Mouse (Mus musculus) B cell, adult 2 months (primary cell): ENCODE results near the gene Psmg4.

Source experiments
- DNase-seq, 2 experiments: peaks; one replicate each; pipeline ENCODE4 v3.0.0; 2022

Gene Psmg4

DNA sequence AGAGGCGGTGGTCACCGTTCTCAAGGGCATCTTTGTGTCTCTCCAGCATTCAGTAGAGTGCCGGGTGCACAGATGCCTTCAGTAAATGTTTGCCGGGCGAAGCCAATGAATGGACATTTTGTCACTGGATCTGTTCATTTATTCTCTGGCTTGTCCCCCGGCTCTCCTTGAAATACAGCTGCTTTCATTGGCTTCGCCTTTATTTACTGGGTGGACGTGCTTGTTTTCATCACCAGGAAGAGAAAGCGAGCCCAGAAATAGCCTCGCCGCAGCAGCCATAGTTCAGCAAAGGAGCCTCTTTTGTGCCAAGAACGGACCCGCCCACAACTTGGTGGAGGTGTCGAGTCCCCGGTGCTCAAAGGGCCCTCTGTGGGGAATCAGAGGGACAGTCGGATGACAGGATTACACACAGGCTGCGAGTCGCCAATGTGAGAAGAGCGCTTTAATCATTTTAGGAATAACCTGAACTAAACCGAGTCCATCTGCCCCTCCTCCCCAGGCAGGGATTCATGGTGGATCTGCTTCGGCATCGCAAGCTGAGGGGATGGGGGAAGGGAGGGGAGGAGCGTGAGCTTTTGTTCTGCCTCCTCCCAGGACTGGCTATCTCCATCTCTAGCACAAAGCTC is 13.9 kb upstream of the Psmg4 start:
- DNase-seq: peak; percentile 45

DNA sequence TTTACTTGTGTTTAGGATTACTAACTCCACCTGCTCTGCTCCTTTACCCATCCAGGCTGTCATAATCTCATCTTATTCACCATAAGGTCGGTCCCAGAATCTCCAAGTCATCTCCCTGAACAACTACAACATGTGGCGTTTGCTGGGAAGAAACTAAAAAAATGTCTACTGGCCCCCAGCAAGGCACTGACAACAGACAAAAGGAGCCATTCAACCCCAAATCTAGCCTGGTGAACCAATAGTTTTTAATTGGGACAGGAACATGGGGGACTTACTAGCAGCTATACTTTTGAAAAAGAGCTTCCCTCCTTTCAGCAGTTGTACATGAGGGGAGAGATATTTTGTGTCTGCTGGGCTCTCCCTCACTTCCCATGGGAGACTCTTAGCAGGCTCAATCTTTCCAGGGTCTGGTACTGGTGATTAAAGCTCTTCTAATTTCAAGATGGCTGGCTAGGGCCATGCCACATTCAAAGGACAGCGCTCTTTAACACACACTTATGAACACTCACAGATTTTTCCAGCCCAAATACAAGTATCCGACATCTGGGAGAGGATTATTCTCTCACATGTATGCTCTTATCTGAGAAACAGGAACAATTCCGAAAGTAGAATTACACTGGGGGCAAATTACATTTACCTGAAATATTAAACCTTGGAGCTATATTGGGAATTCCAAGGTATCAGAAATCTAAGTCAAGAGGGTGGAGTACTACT is 13.1 kb upstream of the Psmg4 start:
- no peak for DNase-seq

DNA sequence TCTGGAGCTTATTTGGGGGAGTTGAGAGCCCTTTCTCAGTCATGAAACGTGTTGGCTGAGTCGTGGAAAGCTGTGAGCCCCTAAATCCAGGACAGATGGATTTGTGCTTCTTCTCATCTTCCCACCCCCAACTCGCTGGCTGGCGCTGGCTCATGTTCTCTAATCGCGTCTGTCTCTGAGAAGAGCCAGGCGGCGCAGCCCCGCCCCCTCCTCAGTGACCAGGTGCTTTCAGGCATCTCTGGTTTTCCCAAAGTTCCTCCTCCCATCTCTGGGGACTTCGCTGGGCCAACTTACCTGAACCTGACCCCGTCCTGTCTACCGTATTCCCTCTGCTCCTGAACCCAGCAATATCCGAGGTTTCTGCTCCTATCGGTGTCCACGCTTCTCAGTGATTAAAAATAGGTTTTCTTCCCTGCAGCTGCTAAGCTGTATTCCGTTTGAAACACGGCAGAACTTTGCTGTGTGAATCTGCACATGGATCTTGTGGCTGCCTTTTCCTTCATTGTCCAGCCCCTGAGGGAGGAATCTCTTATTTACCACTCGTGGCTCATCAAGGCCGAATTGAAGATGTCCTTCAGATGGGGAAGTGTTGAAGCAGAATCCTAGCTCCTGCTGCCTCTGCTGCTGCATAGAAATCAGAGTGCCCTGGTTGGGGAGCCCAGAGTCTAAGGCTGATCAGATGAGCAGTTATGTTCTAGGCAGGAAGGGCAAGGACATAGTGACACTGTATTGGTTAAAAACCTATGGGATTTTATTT is 12.3 kb upstream of the Psmg4 start:
- no peak for DNase-seq

DNA sequence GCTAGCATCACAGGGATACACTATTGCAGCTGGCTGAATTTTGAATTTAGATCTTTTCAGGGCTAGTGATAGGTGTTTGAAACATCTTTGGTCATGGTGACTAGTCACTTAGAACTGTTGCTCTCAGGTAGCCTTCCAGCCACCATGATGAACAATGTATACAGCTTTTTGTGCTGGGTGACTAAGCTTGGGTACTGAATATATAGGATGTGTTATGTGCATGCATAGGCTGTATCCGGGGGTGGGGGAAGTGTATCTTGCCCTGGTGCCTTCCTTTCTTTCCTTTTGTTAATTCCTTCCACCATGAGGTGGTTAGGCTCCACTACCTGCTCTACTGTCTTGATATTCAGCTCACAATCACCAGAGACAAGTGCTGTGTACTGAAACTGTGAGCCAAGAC is 11.3 kb upstream of the Psmg4 start:
- no peak for DNase-seq

DNA sequence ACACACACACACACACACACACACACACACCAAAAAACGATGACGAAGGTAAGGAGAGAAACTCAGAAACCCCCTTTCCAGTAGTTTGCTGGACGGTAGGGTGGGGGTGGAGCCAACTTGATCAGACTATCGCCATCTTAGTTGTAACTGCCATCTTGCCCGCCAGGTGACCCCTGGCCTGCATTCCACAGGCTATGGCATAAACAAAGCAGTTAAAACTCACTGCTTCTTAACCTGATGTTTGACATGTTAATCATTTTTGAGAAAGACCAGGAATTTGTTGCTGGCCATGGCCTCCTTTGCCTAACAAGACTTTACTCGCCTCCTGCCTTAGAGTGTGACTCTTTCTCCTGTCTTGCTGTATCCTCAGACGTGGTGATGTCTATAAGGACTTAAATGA is 10.1 kb upstream of the Psmg4 start:
- DNase-seq: no peak

DNA sequence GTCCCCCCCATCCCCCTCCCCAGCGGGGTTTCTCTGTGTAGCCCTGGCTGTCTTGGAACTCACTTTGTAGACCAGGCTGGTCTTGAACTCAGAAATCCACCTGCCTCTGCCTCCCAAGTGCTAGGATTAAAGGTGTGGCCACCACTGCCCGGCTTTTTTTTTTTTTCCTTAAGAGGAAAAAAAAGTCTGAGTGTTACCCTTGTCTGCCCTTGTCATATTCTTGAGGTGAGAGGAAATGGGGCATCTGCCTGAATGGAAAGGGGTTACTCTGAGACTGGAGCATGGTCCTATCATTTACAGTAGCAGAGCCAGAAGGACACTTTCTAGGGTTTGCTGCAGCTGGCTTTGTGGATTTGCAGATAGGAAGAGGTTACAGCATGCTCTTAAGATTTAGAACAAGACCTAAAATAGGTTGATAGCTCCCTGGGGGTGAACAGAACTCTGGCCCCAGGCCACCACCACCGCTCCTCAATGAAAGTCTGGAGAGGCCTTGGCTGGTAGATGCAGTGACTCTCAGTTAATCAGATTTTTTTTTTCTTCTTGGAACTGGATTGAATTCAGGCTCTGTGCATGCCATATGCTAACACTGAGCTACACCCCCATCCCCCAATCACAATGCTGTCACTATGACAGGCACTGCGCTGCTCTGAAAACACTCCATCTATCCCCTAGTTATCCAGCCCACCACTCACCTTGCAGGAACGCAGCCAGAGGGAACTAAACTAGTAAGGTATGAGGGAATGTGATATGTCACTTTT is 9.3 kb upstream of the Psmg4 start:
- no peak for DNase-seq

DNA sequence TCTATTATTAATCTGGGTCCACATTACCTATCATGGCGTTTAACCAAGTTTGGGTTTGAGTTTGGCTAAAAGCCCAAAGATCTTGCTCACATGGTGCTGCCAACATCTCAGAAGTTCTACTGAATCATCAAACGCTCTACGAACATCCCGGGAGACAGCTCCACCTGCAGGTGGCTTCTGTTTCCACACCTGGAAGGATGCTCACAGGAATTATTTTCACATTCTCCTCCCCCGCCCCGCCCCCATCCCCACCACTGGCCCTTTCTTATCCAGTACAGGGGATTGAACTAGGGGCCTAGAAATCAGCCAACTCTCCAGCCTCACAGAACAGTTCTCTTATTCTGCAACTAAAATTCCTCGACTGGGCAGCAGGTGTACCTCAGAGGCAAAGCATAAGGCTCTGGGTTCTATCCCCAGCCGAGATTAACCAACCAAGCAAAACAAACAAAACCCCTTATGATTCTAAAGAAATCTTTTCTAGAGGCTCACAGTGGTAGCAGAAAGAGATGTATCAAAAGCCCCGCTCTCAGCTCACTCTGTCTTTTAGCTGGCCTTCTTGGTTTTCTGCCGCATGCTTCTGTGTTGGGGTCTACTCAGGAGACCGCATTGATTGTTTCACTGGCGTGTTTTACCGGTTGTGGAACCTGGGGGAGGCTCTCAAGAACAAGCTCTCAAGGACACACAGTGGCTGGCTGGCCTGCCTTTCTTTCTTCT is 8.4 kb upstream of the Psmg4 start:
- peak; percentile 73 to 81 for DNase-seq

DNA sequence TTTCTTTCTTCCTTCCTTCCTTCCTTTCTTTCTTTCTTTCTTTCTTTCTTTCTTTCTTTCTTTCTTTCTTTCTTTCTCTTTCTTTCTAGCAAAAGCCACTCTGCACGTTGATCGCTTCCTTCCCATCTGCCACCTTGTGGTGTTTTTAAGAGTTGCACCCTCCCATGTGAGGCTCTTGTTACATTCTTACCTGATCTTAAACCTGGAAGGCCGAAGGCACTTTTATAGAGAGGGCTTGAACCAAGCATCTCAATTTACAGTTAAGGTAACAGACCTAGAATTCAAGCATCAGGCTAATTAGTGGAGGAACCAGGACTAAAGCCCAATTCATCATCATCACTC is 7.9 kb upstream of the Psmg4 start:
- DNase-seq: peak; percentile 72 to 77

DNA sequence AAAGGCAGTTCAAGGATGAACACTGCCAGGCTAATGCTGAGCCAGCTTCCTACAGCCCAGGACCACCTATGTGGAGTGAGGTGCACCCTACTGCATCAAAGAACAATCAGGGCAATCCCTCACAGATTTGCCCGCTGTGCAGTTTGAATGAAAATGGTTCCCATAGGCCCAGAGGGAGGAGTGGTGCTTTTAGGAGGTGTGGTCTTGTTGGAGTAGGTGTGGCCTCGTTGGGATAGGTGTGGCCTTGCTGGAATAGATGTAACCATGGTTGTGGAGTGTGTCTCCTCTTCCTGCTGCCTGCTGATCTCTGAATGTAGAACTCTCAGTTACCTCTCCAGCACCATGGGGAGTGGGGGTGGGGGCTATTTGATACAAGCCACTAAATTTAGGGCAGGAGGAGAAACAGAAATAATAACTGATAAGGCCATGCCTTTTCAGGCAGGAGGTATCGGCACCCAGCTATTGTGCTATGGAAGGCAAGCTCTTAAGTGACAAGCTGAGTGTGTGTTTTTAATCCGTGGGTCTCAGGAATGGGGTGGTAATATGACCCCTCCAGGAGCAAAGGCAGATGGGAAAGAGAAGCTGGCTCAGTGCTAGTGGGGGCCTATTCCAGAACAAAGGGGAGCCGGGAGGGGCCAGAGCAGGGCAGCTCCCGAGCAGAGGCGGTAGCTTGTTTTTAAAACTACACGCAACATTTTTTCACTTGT is 6.5 kb upstream of the Psmg4 start:
- DNase-seq: peak in 1 of 2 experiments; percentile 17

DNA sequence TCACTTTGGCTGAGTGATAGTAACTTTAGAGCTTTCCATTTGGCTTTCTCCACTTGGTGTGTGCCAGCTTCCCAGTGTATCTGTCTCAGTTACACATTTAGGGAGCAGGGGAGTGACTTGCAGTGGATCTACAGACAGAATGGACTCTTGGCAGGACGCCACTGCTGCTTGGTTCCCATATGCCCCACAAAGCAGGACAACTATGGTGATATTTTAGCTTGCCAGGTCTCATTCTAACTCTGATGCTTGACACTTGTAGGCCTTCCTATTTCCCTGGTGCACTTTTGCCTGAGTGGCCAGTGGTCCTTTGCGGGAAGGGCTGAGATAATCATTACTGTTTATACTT is 6.0 kb upstream of the Psmg4 start:
- DNase-seq: no peak

DNA sequence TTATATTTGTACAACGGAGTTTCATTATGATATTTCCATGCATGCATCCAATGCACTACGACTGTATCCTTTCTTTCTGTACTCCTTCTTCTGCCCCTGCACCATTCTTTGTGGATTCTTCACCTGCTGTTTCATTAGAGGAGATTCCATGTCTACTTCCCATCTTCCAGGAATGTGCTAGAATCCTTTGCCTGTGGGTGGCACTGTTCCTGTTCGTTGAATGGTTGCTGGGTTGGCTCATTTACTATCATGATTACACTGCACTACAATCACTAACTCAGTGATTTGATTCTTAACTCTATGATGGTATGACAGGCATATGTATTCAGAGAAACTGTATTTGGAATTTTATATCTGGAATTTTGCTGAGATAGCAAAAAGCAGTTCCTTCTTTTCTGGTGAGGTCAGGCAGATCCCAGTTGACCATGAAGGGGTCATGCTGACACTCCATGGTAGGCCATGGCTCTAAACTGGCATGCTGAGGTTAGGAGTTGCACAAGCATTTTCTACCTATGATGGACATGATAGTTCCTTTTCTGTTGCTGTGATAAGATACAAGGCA is 5.1 kb upstream of the Psmg4 start:
- no peak for DNase-seq

DNA sequence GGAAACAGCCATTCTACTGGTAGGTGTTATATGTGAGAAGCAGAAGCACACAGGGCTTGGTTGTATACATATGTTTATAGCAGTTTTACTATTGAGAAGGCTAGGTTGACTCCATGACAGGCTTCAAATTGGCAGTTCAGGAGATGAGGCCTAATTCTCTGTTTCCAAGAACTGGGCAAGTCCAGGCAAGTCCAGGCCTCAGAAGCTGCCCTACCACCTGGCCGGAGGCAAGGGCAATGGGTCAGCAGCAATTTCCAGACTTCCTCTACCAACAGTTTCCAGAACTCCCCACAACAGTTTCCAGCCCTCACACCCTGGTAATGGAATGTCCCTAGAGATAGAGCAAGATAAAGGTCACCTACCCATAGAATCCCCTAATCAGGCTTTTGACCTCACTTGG is 2.8 kb upstream of the Psmg4 start:
- no peak for DNase-seq

DNA sequence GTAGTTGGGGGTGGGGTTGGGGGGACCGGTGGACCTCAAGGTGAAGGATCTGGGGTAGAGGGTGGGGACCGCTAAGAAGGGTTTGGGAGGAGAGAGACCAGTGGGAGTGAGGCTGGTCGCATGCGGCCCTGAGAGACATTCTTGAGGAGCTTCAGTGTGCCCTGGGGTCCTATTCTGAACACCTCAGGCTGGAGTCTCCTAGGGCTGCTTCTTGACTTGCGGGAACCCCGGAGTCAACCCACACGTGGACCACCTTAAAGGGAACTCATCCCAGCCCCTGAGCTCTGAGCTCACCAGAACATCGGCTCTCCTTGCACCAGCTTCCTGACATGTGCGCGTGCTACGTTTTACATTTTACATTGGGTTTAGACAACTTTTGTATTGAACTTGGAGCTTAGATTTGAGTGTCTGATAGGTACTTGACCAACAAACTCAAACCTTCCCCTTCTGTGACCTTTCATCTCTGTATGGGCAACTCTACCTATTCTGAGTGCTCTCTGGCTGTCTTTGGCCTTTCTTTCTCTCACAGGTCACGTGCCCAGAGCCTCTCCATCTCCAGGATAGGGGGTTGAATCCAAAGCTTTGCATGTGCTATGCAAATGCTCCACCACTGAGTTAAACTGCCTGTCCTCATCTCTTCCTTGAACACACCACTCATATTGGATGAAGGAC is 676 bp downstream of the Psmg4 start:
- DNase-seq: no peak

DNA sequence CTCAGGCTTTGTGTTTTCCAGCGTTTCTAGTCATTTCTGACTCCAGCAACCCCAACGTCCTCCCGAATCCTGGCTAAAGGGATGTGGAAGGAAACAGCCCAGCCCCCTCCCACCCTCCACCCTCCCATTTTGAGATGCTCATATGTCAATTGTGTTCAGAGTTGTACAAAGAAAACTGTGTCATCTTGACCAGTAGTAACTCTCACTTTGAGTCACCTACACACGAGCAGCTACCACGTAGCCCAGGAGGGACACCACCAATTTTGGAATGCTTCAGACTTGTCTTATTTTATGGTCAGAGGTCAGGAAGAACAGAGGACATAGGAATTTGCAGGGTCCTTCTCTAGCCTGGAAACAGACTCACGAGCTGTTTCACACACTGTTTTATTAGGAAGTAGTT is 11.3 kb downstream of the Psmg4 start:
- no peak for DNase-seq

DNA sequence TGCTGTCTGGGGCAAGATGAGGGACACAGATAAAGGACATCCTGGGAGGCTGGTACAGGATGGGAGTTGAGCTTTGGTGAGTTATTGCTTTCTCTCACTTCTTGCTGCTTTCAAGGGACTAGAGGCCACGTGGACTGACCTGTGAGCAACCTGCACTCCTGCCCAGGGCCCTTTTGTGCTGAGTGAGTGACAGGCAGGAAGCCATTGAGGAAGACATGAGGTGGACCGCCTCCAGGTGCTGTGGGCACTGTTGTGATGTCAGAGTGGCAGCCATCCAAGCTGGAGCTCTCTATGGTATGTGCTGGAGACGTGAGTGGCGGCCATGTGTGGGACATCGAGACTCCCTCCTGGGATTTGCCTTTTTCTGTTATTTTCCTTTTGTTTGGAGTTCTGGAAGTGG is 18.9 kb downstream of the Psmg4 start:
- DNase-seq: no peak

DNA sequence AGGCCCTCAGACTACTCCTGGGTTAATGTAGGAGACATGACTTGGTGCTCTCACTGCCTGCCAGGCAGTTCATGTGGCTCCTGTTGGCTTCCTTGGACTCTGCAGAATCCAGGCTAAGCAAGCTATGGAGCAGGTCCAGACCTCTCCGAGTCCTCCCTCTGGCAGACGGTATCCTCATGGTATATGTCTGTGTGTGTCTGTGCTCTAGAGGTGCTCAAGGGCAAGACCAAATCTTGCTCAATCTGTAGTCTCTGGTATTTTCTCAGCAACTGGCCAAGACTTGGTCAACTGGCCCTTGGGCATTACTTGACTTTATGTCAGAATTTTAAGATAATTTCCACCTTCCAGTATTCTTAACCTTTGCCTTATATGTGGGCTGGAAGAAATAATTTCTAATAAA is 22.6 kb downstream of the Psmg4 start:
- DNase-seq: no peak

DNA sequence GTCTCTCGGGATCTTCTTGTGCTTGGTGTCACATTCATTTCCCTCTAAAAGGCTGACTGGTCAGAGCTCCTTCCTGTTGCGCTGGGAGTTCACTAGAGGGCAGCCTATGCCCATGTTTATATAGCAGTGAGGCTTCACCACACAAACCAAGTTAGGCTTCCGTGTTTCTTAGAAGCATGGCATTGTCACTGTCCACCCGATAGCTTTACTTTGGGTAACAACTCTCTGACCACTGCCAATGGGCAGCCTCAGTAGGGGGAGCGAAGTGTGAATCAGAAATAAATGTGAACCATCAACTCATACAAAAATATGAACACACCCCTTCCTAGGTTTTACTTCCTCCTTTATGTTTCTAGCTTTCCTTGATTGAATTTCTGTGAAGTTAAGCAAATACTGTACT is 24.8 kb downstream of the Psmg4 start:
- peak; percentile 65 to 68 for DNase-seq

DNA sequence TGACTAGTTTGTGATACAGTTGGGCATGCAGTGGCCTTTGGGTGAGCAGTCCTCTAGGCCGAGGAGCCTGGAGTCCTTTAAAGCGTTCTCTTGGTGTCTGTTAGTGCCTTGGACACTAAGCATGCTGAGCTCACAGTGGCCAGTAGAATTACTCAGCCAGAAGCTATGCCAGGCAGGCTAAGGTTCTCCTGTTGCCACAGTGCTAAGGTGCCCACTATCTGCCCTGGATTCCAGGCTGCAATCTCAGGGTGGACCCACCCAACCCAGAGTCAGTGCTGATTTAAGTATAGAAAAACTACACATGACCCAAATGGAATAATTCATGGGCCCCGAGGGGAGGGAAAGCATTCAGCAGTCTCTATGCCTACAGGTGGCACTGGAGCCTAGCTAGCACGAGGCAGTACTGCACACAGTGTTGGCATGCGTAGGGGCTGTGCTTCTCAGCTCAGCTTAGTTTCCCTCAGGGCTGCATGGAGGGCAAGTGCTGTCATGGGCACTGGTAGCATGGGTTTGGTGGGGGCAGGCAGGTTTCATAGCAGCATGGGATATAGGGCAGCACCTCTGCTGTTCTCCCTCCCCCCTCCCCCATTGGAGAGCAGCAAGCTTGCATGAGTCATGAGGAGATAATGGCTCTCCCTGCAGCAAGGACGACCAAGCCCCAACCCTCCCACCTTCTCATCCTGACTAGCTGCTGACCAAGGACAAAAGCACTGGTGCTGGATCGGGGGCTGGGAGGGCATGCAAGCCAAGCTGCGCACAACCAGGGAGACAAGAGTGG is 29.8 kb downstream of the Psmg4 start:
- no peak for DNase-seq

DNA sequence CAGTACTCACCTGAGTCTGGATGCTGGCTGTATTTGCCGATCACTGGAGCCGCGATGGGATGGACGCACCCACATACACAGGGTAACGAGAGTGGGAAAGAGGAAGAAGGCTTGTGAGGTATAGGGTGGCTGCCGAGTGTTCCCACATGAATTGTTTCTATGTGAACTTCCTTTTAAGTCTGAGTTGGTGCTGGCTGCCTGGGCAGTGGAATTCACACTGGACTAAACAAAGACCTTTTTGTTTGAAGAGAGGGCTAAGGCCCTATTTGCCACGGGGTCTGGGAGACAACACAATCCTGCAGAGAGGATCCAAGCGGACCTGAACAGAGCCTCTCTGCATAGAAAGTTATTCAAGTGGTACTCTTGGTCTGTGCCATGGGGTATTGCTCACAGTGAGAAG is 30.6 kb downstream of the Psmg4 start:
- DNase-seq: no peak

DNA sequence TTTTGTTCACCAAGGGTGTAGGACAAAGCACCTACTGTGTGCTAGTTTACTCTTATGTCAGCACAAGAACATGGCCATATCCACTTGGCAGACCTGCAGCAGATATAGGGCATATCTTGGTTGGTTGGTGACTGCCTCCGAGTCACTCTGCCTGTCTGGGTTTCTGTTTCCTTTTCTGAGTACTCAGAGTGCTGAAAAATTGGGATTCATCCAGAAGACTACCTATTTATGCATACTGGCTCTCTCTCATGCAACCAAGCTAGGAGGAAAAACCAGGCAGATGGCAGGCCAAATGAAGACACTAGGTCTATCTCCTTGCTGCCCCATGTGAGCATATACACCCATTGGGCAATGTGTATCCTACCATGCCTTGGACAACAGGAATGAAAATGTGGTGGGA is 32.9 kb downstream of the Psmg4 start:
- DNase-seq: no peak

DNA sequence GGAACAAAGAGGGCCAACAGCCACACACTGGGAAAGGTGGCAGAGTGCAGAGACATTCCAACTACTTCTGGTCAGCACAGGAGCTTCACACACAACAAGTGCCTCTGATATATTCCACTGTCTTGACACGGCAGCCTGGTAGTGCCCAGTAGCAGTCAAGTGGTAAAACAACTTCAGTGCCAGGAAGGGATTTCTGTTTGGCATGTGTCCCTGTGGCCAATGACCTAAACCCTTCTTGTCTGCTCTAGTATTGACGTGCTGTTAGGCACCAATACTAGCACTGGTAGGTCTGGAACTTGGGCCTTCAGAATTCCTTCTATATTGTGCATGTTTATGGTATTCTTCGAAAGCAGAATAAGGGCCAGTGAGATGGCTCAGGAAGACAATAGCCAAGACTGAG is 42.5 kb downstream of the Psmg4 start:
- DNase-seq: no peak
